Mouse (Mus musculus) brown adipose tissue, adult 24 weeks (tissue): ENCODE measurements around the gene Slco3a1. TPM values are rescaled to one million over a fixed set of nuclear protein-coding genes. Genes with fewer than 3 reads are reported as not detected.
A peak's percentile ranks its signal among the peaks of the same experiment; 100 is the strongest.

ENCODE experiments used
- H3K27ac ChIP-seq: fragments of 200-500 bp; replicated peaks from 2 replicates; pipeline ENCODE4 v1.5.1; 2012; ENCODE audit warnings: low read depth, mild to moderate bottlenecking, low read length
- H3K4me1 ChIP-seq: fragments of 200-500 bp; 2 replicates; pipeline ENCODE4 v1.6.1; 2012; ENCODE audit warnings: low read length, mixed read lengths; ENCODE audit not compliant: control insufficient read depth, insufficient read depth, insufficient read length
- H3K4me3 ChIP-seq: fragments of 200-500 bp; 2 replicates; pipeline ENCODE4 v1.5.1; 2012; ENCODE audit warnings: low read depth, mild to moderate bottlenecking, low read length, moderate library complexity; ENCODE audit not compliant: insufficient read depth
- polyA plus RNA-seq: library from polyadenylated mRNA; stranded (reverse); fragments of >200 nt; gene quantifications from 2 replicates; pipeline ENCODE4 v1.2.4, GENCODE M21; 2012; ENCODE audit not compliant: missing spikeins, insufficient read depth, insufficient read length

Slco3a1 gene
- polyA plus RNA-seq, 1 experiment = 2.3 TPM

GRCm38 (mm10) chr7:74541958-74542357 is 12.6 kb downstream of the Slco3a1 start:
- Histone ChIP-seq H3K4me3 (no peak overlapping the region), H3K4me1 (no peaks in the 10 kb centered on the region), H3K27ac (no peak overlapping the region)

GRCm38 (mm10) chr7:74540933-74541725 is 13.5 kb downstream of the Slco3a1 start:
- no peaks in the 10 kb centered on the region for H3K4me1 ChIP-seq
- no peak overlapping the region for H3K4me3 ChIP-seq
- no peak overlapping the region for H3K27ac ChIP-seq

GRCm38 (mm10) chr7:74536186-74536585 is 18.4 kb downstream of the Slco3a1 start:
- no peak overlapping the region for H3K27ac ChIP-seq
- H3K4me1 ChIP-seq = no peaks in the 10 kb centered on the region
- no peak overlapping the region for H3K4me3 ChIP-seq

GRCm38 (mm10) chr7:74531468-74532097 is 23.0 kb downstream of the Slco3a1 start:
- no peak overlapping the region for H3K27ac ChIP-seq
- no peak overlapping the region for H3K4me3 ChIP-seq
- H3K4me1 ChIP-seq = peaks cover 6% of the 10 kb centered on the region

GRCm38 (mm10) chr7:74529877-74530276 is 24.7 kb downstream of the Slco3a1 start:
- H3K27ac ChIP-seq = no peak overlapping the region
- peaks cover 6% of the 10 kb centered on the region for H3K4me1 ChIP-seq
- H3K4me3 ChIP-seq = no peak overlapping the region

GRCm38 (mm10) chr7:74529183-74529757 is 25.3 kb downstream of the Slco3a1 start:
- H3K27ac ChIP-seq = no peak overlapping the region
- peaks cover 8% of the 10 kb centered on the region for H3K4me1 ChIP-seq
- H3K4me3 ChIP-seq = no peak overlapping the region

GRCm38 (mm10) chr7:74528182-74528581 is 26.4 kb downstream of the Slco3a1 start:
- peaks cover 11% of the 10 kb centered on the region for H3K4me1 ChIP-seq
- no peak overlapping the region for H3K4me3 ChIP-seq
- no peak overlapping the region for H3K27ac ChIP-seq

- Histone ChIP-seq H3K4me1 (peaks cover 11% of the 10 kb centered on the region), H3K27ac (no peak overlapping the region), H3K4me3 (no peak overlapping the region)
Observed at GRCm38 (mm10) chr7:74527689-74528088, 26.9 kb downstream of the Slco3a1 start.

- Histone ChIP-seq H3K27ac (no peak overlapping the region), H3K4me3 (no peak overlapping the region)
Observed at GRCm38 (mm10) chr7:74526030-74526429, 28.6 kb downstream of the Slco3a1 start.

GRCm38 (mm10) chr7:74525586-74525985 is 29.0 kb downstream of the Slco3a1 start:
- Histone ChIP-seq H3K27ac (0 out of 2 replicates have a peak overlapping the region, but pooled peaks have one; percentile 16), H3K4me3 (no peak overlapping the region), H3K4me1 (peaks cover 13% of the 10 kb centered on the region)

More at GRCm38 (mm10) chr7:74526030-74526429, 28.6 kb downstream of the Slco3a1 start:
- peaks cover 13% of the 10 kb centered on the region for H3K4me1 ChIP-seq

GRCm38 (mm10) chr7:74524188-74524971 is 30.2 kb downstream of the Slco3a1 start:
- Histone ChIP-seq H3K27ac (peak overlapping the region; percentile 79), H3K4me1 (peaks cover 8% of the 10 kb centered on the region; the same call in 1 of the 2 replicates), H3K4me3 (no peak overlapping the region)

- Histone ChIP-seq H3K4me1 (peaks cover 10% of the 10 kb centered on the region; the same call in 1 of the 2 replicates), H3K4me3 (no peak overlapping the region), H3K27ac (no peak overlapping the region)
Observed at GRCm38 (mm10) chr7:74523086-74523485, 31.5 kb downstream of the Slco3a1 start.

- Histone ChIP-seq H3K4me1 (peaks cover 10% of the 10 kb centered on the region; the same call in 1 of the 2 replicates), H3K4me3 (no peak overlapping the region), H3K27ac (no peak overlapping the region)
Observed at GRCm38 (mm10) chr7:74522260-74522659, 32.3 kb downstream of the Slco3a1 start.

GRCm38 (mm10) chr7:74519386-74519785 is 35.2 kb downstream of the Slco3a1 start:
- no peak overlapping the region for H3K27ac ChIP-seq
- no peak overlapping the region for H3K4me3 ChIP-seq
- peaks cover 9% of the 10 kb centered on the region; the same call in 1 of the 2 replicates for H3K4me1 ChIP-seq

GRCm38 (mm10) chr7:74518776-74519175 is 35.8 kb downstream of the Slco3a1 start:
- Histone ChIP-seq H3K4me3 (no peak overlapping the region), H3K4me1 (peaks cover 4% of the 10 kb centered on the region; the same call in 1 of the 2 replicates)

More at GRCm38 (mm10) chr7:74518776-74519175, 35.8 kb downstream of the Slco3a1 start:
- H3K27ac ChIP-seq = no peak overlapping the region
